Mouse (Mus musculus): ENCODE data around the gene Fmod. TPM values are rescaled to one million over a fixed set of nuclear protein-coding genes. Genes with fewer than 3 reads are reported as not detected.

Gene Fmod
- polyA plus RNA-seq, 1 experiment, result not detected

DNA sequence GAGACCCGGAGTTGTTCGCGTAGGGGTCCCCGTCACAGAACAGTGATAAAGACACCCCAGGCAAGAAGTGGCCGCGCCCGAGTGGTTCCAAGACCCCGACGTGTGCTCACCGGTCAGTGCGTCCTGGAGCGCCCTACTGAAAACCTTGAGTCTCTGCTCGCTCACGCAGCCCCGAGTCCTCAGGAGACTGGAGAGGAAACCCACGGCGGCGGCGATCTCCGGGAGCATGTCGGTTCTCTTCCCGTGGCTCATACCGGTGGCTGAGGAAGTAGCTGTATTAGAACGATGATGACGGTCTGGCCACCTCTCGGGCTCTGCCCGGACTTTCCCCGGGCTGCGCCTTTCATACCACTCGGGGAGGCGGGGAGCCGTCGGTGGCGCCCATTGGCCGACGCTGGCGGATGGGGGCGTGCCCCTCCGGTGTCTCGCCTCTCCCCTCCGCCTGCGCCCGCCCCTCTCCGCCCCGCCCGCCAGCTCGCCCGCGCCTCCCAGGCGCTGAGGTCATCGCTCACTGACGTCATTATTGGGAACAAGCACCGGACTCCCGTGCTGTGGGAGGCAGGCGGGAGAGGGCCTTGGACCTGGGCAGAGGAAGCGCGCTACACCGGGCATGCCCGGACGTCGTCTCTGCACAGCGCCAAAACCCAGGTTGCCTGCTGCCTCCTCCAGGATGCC is 41.9 kb downstream of the Fmod start, which contains the start of gene Btg2:
TSS of gene Btg2 (minus strand) at position 319 of the 675 bp plus-strand sequence.
- TF ChIP-seq GATA1 (IDR thresholded peaks at IDR 0.05; ENCODE audit: low read length), result no peak

DNA sequence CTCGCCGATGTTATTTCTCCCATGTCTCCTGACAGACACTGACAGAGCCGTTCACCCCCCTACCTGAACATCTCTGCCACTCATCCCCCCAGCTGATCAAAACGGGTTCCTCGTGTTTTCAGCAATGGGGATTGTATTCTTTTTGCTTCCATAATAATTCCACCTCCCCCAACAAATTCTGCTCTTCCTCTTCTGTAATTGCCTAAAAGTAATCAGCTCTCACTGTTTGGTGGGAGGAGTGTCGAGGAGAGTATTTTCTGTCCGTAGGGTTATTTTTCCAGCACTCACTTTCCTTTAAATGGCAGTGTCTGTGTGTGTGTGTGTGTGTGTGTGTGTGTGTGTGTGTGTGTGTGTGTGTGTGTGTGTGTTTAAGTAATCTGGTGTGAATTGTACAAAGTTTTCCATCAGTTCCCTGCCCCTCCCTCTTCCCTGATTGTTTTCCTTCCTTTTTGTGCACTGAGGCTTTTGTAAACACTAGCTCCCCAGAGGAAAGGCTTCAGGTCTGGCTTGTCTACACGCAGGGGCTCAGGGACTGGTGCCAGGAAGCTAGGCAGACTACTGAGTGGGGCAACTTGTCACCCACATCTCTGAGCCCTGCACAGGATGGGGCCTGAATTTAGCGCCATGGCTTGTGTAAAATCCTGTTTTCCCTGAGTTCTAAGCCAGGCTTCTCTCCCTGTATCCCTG is 42.6 kb downstream of the Fmod start:
- no peak for TF ChIP-seq GATA1 (IDR thresholded peaks at IDR 0.05; ENCODE audit: low read length)

DNA sequence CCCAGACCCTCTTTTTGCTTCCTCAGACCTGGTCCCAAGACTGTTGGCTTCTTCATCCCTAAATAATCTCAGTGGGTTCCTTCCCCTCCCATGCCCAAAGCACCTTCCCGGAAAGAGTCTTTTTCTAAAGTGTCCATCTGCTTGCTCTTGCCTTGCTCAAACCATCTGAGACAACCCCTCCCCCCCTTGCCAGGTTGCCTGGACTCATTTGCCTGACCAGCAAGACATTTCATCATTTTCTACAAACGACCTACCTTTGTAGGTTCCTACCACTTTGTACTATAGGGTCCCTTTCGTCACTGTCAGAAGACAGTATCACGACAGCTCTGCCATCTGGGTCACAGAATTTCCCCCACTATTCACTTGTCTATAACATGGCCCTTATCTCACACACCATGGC is 43.4 kb downstream of the Fmod start:
- TF ChIP-seq GATA1 (IDR thresholded peaks at IDR 0.05; ENCODE audit: low read length), result no peak

DNA sequence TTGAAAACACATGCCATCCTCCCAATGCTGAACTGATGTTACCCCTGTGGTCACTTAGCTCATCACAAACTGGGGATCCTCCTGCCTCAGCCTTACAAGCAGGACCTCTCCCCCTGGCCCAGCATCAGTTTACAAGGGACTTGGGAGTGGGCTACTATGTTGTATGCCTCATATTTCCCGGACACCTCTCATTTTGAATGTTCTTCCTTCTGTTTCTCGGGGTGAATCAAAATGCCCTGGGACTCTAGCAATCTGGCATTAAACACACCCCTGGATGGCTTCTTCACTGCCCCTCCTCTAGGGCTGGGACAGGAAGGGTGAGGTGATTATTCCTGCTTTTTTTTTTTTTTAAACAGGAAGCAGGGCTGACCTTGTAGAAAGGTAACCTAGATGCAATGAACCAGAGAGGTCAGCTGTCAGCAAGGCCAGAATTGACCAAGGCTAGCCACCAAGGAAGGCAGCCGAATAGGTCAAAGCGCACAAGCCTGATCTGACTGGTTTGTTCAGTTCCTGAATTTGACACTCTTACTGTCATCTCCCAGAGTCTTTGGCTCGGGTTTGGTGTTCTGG is 43.9 kb downstream of the Fmod start:
- no peak for TF ChIP-seq GATA1 (IDR thresholded peaks at IDR 0.05; ENCODE audit: low read length)

DNA sequence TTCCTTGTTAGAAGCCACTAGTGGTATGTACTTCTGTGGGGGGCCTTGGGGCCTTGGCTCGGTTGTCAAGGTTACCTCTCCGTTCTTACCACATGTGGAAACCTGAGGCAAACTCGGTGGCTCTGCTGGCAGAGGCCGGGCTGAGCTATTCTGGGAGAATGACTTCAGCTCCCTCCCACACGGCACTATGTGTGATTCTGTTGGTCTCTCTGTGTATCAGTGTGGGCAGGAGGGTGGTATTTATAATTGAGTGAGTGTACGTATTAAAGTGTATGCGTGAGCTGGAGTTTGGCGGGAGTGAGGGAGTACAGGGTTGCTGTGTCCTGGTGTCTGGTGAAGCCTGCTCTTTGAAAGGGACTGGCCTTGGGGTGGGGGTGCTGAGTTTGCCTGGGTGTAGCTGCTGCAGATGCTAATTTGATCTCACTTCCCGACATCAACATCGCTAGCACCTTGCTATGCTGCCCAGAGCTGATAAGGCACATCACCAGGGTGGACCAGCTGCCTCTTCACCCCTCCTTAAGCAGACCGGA is 46.0 kb downstream of the Fmod start:
- no peak for TF ChIP-seq GATA1 (IDR thresholded peaks at IDR 0.05; ENCODE audit: low read length)

DNA sequence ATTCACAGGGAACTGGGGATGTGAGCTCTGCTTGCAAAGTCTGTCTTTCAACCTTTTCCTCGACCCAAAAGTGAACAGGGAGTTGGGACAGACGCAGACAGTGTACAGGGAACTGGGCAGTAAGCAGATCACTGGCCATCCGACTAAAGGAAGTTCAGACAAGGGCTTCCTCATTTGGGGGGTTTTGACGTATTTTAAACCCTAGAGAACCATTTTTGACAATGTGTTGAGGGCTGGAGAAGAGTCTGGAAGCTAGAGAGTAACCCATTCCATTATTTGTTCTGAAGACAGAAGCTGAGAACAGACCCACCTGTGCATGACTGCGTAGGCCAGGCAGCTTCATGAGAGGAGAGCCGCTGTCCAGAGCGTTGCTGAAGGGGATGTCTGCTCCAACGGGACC is 46.6 kb downstream of the Fmod start:
- no peak for TF ChIP-seq GATA1 (IDR thresholded peaks at IDR 0.05; ENCODE audit: low read length)

DNA sequence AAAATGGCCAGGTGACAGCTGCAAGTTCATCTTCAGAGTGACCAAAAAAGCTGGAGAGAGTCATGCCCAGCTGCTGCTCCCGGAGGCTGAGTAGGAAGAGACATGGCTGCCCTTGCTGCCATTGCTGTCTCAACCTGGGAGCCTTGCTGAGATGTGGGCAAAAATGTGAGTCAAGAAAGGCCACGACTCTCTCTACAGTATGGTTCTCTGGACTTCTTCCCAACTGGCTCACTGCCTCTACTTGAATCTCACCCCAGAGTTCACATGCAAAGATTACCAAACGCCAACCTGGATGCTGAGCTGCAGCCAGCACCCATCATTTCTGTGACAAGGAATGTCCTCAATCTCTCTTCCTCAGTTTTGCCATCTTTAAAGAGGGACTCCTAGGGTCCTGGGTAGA is 47.1 kb downstream of the Fmod start:
- no peak for TF ChIP-seq GATA1 (IDR thresholded peaks at IDR 0.05; ENCODE audit: low read length)

DNA sequence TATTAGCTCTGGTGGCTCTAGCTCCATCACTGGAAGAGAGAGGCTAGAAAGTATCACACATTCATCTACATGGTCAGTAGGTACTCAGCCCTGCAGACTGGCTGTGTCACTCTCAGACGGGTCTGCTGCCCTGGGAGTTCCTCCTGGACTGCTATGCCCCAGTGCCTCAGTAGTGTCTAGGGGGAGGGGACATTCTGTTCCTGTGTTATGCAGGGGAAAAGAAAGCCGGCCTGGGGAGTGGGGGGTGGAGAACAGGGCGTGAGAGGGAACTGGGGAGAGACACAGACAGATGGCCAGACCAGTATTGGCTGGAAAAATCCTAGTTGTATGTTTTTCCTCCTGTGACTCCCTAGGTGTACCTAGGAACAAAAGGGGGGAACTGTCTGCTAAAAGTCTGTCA is 49.0 kb downstream of the Fmod start:
- TF ChIP-seq GATA1 (IDR thresholded peaks at IDR 0.05; ENCODE audit: low read length), result no peak

DNA sequence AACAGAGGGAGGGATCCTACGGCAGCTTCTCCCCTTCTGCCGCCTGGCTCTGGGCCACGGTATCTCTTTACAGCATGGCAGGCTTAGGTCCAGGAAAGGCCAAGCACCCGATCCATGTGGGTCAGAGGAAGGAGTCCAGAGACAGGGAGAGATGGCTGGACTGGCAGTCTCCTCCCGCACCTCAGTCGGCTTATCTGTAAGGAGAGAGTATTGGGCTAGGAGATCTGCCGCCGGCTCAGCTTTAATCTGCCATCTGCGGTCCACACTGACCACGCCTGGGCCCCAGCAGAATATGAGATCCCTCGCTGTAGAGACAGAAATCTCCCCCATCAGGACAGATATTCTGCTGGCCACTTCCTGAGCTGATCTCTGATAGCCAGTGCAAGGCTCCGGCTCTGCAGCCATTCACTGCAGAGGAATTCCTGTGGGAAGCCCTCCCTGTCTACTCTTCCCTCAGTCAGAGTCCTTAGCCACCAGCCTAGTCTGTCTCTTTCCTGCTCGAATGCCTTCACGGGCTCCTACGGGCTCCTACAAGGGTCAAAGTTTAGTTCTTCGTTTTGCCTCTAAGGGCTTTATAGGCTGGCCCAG is 49.9 kb downstream of the Fmod start:
- TF ChIP-seq GATA1 (IDR thresholded peaks at IDR 0.05; ENCODE audit: low read length), result peak; percentile 96

DNA sequence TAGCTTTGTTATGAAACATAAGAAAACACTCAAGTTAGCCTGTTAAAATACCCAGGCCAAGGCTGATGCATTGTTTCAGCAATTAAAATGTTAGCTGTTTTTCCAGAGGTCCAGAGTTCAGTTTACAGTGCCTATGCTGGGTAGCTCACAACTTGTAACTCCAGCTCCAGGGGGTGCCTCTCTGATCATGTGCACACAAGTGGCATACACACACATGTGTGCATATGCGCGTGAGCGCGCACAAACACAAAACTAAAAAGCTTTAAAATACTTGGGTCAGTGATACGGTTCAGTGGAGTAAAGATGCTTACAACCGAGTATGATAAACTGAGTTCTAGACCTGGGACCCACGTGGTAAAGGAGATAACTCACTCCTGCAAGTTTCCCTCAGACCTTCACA is 52.0 kb downstream of the Fmod start:
- TF ChIP-seq GATA1 (IDR thresholded peaks at IDR 0.05; ENCODE audit: low read length), result no peak

DNA sequence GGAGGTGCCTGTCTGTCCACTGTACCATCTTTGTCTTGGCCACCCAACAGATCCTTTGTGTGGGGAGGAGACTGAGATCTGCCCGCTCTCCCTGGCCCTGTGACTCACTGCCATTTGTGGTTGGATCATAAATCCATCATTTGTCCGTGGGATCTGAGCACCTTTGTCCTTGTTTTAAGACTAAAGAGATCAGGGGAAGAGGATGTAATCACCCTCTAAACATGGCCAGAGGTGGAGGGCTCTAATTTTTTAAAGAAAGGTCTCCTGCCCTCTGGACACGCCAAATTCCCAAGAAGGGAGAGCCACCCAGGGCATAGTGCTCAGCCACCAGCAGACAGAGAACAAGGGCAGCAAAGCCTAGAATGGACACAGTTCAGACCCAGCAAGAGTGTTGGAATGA is 54.8 kb downstream of the Fmod start:
- TF ChIP-seq GATA1 (IDR thresholded peaks at IDR 0.05; ENCODE audit: low read length), result no peak

DNA sequence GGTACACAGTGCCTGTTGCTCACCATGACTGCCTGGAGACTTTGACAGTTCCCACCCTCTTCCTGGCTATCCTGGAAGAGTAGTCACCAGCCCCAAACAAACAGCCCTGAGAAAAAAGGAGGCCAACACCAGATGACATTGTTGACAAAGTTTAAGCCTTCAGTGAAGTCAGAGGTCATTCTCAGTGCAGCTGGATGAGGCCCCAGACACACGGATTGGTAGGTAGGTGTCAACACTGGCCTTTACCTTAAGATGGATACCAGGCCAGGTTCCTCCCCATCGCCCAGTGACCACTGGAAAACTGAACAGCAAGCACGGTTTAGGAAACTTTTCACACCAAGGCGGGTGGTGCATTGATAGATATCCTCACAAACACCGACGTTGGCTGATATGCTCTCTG is 55.3 kb downstream of the Fmod start:
- no peak for TF ChIP-seq GATA1 (IDR thresholded peaks at IDR 0.05; ENCODE audit: low read length)

DNA sequence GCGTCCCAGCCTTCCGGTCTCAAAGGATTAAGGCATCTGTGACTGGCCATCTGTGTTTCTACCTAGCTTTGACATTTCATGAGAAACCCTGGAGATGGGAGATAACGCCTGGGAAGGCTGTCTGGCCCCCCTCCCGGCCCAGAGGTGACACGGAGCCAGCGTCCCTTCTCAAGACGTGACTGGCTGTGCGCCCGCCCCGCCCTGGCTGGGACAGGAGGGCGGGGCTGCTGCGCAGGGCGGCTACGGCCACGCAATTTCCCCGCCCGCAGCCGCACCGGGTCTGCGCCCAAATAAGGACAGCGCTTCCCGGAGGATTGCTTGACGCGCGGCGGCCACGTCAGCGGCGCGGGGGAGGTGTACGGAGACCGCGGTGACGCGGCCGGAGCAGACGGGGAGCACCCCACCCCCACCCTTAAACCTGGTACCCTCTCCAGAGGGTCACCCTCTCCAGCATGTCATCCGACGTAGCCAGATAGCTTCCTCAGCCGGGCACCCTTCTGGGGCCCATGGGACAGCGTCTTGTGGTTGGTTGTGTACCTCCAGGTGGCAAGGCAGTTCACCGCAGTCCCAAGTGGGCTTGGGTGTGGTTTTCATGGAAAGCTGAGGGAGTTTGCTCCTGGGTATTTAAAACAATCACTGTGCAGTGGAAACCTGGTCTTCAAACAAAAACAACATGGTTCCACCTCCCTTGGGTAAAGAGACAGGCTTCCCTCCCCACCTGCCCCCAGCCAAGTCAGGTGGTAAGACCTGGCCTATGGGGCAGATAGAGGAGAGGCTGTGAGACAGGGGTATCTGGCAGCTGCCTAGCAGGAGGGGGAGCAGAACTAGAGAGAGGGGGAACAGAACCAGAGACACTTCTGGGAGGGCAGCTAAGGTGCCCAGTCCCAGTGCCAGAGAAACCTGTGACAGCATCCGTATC is 56.1 kb downstream of the Fmod start:
- peak; percentile 62 for TF ChIP-seq GATA1 (IDR thresholded peaks at IDR 0.05; ENCODE audit: low read length)

DNA sequence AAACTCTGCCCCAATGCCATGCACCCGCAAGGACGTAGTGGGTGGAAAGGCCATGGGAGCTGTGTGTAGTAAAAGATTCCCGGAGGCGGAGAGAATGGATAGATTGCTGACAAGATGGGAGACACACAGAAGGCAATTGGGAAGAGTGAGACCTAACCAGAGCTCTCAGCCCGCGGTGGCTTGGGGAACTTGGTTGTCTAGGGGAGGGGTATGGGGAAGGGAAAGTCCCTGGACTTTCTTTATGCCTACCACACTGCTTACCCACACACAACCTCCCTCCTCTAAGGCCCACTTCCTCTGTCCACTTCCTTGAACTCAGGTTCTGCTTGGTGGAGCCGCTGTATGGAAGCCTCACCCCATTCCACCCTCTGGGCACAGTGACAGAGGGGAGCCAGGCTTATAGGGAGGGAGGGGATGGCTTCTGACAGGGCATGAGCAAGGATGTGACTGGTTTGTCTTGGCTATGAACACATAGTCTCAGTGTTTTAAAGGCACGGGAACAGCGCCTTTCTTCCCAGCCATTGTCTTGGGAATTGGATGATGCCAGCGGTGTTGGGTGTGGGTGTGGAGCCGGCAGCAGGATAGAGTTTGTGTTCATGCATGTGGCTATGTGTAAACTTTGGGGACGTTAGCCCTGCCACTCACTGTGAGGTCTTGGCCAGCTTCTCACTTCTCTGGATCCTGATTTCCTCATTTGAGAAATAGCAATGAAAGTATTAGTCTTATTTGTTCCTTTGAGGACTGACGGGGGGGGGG is 56.9 kb downstream of the Fmod start:
- no peak for TF ChIP-seq GATA1 (IDR thresholded peaks at IDR 0.05; ENCODE audit: low read length)

Measured in G1E-ER4 (cell line).